Mouse (Mus musculus): ENCODE measurements around the gene Gm16181. TPM values are rescaled to one million over a fixed set of nuclear protein-coding genes. Genes with fewer than 3 reads are reported as not detected.

The Gm16181 gene
- polyA plus RNA-seq, 1 experiment from 2014 or later: 0.69 TPM

- no peak for DNase-seq (ENCODE audit: low spot score)
Observed at GRCm38 (mm10) chr17:35263523-35263883, 42.9 kb downstream of the Gm16181 start.

- no peak for DNase-seq (ENCODE audit: low spot score)
Observed at GRCm38 (mm10) chr17:35267399-35268086, 46.9 kb downstream of the Gm16181 start.

- DNase-seq (ENCODE audit: low spot score): peak; percentile 23
Observed at GRCm38 (mm10) chr17:35269653-35270347, 49.2 kb downstream of the Gm16181 start.

- DNase-seq (ENCODE audit: low spot score): no peak
Observed at GRCm38 (mm10) chr17:35272249-35272648, 51.6 kb downstream of the Gm16181 start.

Small RNA genes within 50 kb of the gene (microRNA-seq; reads per million reads assigned to microRNA genes)
- gene Mir6973a (ENCODE audit: borderline number of aligned reads) (not detected), gene Mir6974 (ENCODE audit: borderline number of aligned reads) (not detected), gene Mir6975 (ENCODE audit: borderline number of aligned reads) (2.1 reads per million), gene Mir8094 (ENCODE audit: borderline number of aligned reads) (not detected)

Other genes starting within 250 kb of the Gm16181 start
- 6.8 and 7.6 TPM in 2 replicates for gene Hspa1a, start 248.7 kb upstream of the Gm16181 start, polyA plus RNA-seq (2015; fragmentation: Nextera tagmentation; extraction: Ambion mirVana)
- 0.09 and 0.27 TPM in 2 replicates for gene Hspa1l, start 248.1 kb upstream of the Gm16181 start, polyA plus RNA-seq (2015; fragmentation: Nextera tagmentation; extraction: Ambion mirVana)
- 179 and 197 TPM in 2 replicates for gene Lsm2, start 239.0 kb upstream of the Gm16181 start, polyA plus RNA-seq (2015; fragmentation: Nextera tagmentation; extraction: Ambion mirVana)
- 125 and 138 TPM in 2 replicates for gene Vars, start 219.8 kb upstream of the Gm16181 start, polyA plus RNA-seq (2015; fragmentation: Nextera tagmentation; extraction: Ambion mirVana)
- 0.26 and 0.36 TPM in 2 replicates for gene Vwa7, start 204.3 kb upstream of the Gm16181 start, polyA plus RNA-seq (2015; fragmentation: Nextera tagmentation; extraction: Ambion mirVana)
- 18.2 and 22.5 TPM in 2 replicates for gene Sapcd1, start 192.8 kb upstream of the Gm16181 start, polyA plus RNA-seq (2015; fragmentation: Nextera tagmentation; extraction: Ambion mirVana)
- gene Msh5, start 174.1 kb upstream of the Gm16181 start, polyA plus RNA-seq (2015; fragmentation: Nextera tagmentation; extraction: Ambion mirVana): 8.9 and 13.5 TPM in 2 replicates
- 501 and 524 TPM in 2 replicates for gene Clic1, start 170.9 kb upstream of the Gm16181 start, polyA plus RNA-seq (2015; fragmentation: Nextera tagmentation; extraction: Ambion mirVana)
- gene Ddah2, start 161.8 kb upstream of the Gm16181 start, polyA plus RNA-seq (2015; fragmentation: Nextera tagmentation; extraction: Ambion mirVana): 51.6 and 57.5 TPM in 2 replicates
- gene Ly6g6c, start 155.4 kb upstream of the Gm16181 start, polyA plus RNA-seq (2015; fragmentation: Nextera tagmentation; extraction: Ambion mirVana): 0.27 and 0.57 TPM in 2 replicates
- 0.06 and 0.08 TPM in 2 replicates for gene Mpig6b, start 154.7 kb upstream of the Gm16181 start, polyA plus RNA-seq (2015; fragmentation: Nextera tagmentation; extraction: Ambion mirVana)
- gene Ly6g6e, start 143.9 kb upstream of the Gm16181 start, polyA plus RNA-seq (2015; fragmentation: Nextera tagmentation; extraction: Ambion mirVana): 0.89 and 1.0 TPM in 2 replicates
- gene Ly6g6d, start 142.8 kb upstream of the Gm16181 start, polyA plus RNA-seq (2015; fragmentation: Nextera tagmentation; extraction: Ambion mirVana): 0.55 and 0.60 TPM in 2 replicates
- 0.12 TPM in 1 of 2 replicates, not detected in the other for gene Ly6g6f, start 135.2 kb upstream of the Gm16181 start, polyA plus RNA-seq (2015; fragmentation: Nextera tagmentation; extraction: Ambion mirVana)
- 85.3 and 90.6 TPM in 2 replicates for gene Abhd16a, start 131.6 kb upstream of the Gm16181 start, polyA plus RNA-seq (2015; fragmentation: Nextera tagmentation; extraction: Ambion mirVana)
- 0.37 TPM in 1 of 2 replicates, not detected in the other for gene Ly6g5c, start 112.6 kb upstream of the Gm16181 start, polyA plus RNA-seq (2015; fragmentation: Nextera tagmentation; extraction: Ambion mirVana)
- 3.7 and 4.0 TPM in 2 replicates for gene Ly6g5b, start 105.4 kb upstream of the Gm16181 start, polyA plus RNA-seq (2015; fragmentation: Nextera tagmentation; extraction: Ambion mirVana)
- gene Gpank1, start 99.4 kb upstream of the Gm16181 start, polyA plus RNA-seq (2015; fragmentation: Nextera tagmentation; extraction: Ambion mirVana): 26.9 and 31.2 TPM in 2 replicates
- 348 and 353 TPM in 2 replicates for gene Csnk2b, start 98.8 kb upstream of the Gm16181 start, polyA plus RNA-seq (2015; fragmentation: Nextera tagmentation; extraction: Ambion mirVana)
- 11.2 and 14.7 TPM in 2 replicates for gene D17H6S53E, start 94.5 kb upstream of the Gm16181 start, polyA plus RNA-seq (2015; fragmentation: Nextera tagmentation; extraction: Ambion mirVana)
- 0.18 and 0.21 TPM in 2 replicates for gene Apom, start 88.8 kb upstream of the Gm16181 start, polyA plus RNA-seq (2015; fragmentation: Nextera tagmentation; extraction: Ambion mirVana)
- 42.3 and 48.0 TPM in 2 replicates for gene Bag6, start 85.7 kb upstream of the Gm16181 start, polyA plus RNA-seq (2015; fragmentation: Nextera tagmentation; extraction: Ambion mirVana)
- 81.3 and 113 TPM in 2 replicates for gene Prrc2a, start 55.9 kb upstream of the Gm16181 start, polyA plus RNA-seq (2015; fragmentation: Nextera tagmentation; extraction: Ambion mirVana)
- 45.2 and 47.2 TPM in 2 replicates for gene Aif1, start 44.8 kb upstream of the Gm16181 start, polyA plus RNA-seq (2015; fragmentation: Nextera tagmentation; extraction: Ambion mirVana)
- gene Lst1, start 32.4 kb upstream of the Gm16181 start, polyA plus RNA-seq (2015; fragmentation: Nextera tagmentation; extraction: Ambion mirVana): 35.3 and 41.8 TPM in 2 replicates
- gene Ltb, start 26.4 kb upstream of the Gm16181 start, polyA plus RNA-seq (2015; fragmentation: Nextera tagmentation; extraction: Ambion mirVana): 144 and 167 TPM in 2 replicates
- 4.2 and 5.7 TPM in 2 replicates for gene Tnf, start 18.8 kb upstream of the Gm16181 start, polyA plus RNA-seq (2015; fragmentation: Nextera tagmentation; extraction: Ambion mirVana)
- gene Lta, start 15.5 kb upstream of the Gm16181 start, polyA plus RNA-seq (2015; fragmentation: Nextera tagmentation; extraction: Ambion mirVana): 4.4 and 4.7 TPM in 2 replicates
- 1.3 and 1.8 TPM in 2 replicates for gene Atp6v1g2, start 12.8 kb downstream of the Gm16181 start, polyA plus RNA-seq (2015; fragmentation: Nextera tagmentation; extraction: Ambion mirVana)
- gene Nfkbil1, start 15.0 kb downstream of the Gm16181 start, polyA plus RNA-seq (2015; fragmentation: Nextera tagmentation; extraction: Ambion mirVana): 14.0 and 16.8 TPM in 2 replicates
- 423 and 446 TPM in 2 replicates for gene Ddx39b, start 20.9 kb downstream of the Gm16181 start, polyA plus RNA-seq (2015; fragmentation: Nextera tagmentation; extraction: Ambion mirVana)
- gene H2-D1, start 41.9 kb downstream of the Gm16181 start, polyA plus RNA-seq (2015; fragmentation: Nextera tagmentation; extraction: Ambion mirVana): 441 and 555 TPM in 2 replicates
- gene H2-Q1, start 99.6 kb downstream of the Gm16181 start, polyA plus RNA-seq (2015; fragmentation: Nextera tagmentation; extraction: Ambion mirVana): 1.4 and 1.9 TPM in 2 replicates
- 68.4 and 69.8 TPM in 2 replicates for gene H2-Q2, start 121.4 kb downstream of the Gm16181 start, polyA plus RNA-seq (2015; fragmentation: Nextera tagmentation; extraction: Ambion mirVana)
- 15.1 and 18.4 TPM in 2 replicates for gene H2-Q4, start 158.8 kb downstream of the Gm16181 start, polyA plus RNA-seq (2015; fragmentation: Nextera tagmentation; extraction: Ambion mirVana)
- gene H2-Q6, start 204.0 kb downstream of the Gm16181 start, polyA plus RNA-seq (2015; fragmentation: Nextera tagmentation; extraction: Ambion mirVana): 22.7 and 22.9 TPM in 2 replicates
- 37.3 and 38.8 TPM in 2 replicates for gene H2-Q7, start 218.3 kb downstream of the Gm16181 start, polyA plus RNA-seq (2015; fragmentation: Nextera tagmentation; extraction: Ambion mirVana)
- 3.3 and 3.8 TPM in 2 replicates for gene H2-Q10, start 249.3 kb downstream of the Gm16181 start, polyA plus RNA-seq (2015; fragmentation: Nextera tagmentation; extraction: Ambion mirVana)